Mouse (Mus musculus) retina, postnatal 7 days (tissue): ENCODE measurements at regions not wholly inside any gene's neighbourhood (a gene's known extent, or its start where the extent isn't known, plus 50 kb on each side); places are given as distances from the start of the nearest gene placed in this dataset.

Experiments
- DNase-seq: peaks from one replicate; pipeline ENCODE4 v3.0.0-alpha.2; 2012; ENCODE audit warnings: low read depth, low spot score

GRCm38 (mm10) chr10:21672171-21672570 lies 79.2 kb downstream of the 1700020N01Rik start:
- DNase-seq = no peak

GRCm38 (mm10) chr10:21672666-21673065 lies 79.7 kb downstream of the 1700020N01Rik start:
- DNase-seq = no peak

- DNase-seq = no peak
These were observed 80.9 kb downstream of the 1700020N01Rik start for GRCm38 (mm10) chr10:21673831-21674230.

- DNase-seq = no peak
These were observed 82.8 kb downstream of the 1700020N01Rik start for GRCm38 (mm10) chr10:21675786-21676185.

GRCm38 (mm10) chr10:21677911-21678310 lies 85.0 kb downstream of the 1700020N01Rik start:
- no peak for DNase-seq

GRCm38 (mm10) chr10:21678372-21678771 lies 85.4 kb downstream of the 1700020N01Rik start:
- no peak for DNase-seq

- DNase-seq = no peak
These were observed 86.0 kb downstream of the 1700020N01Rik start for GRCm38 (mm10) chr10:21678811-21679451.

GRCm38 (mm10) chr10:21680789-21681188 lies 87.8 kb downstream of the 1700020N01Rik start:
- DNase-seq = no peak

- no peak for DNase-seq
These were observed 91.5 kb downstream of the 1700020N01Rik start for GRCm38 (mm10) chr10:21684286-21685013.

- DNase-seq = no peak
These were observed 92.3 kb downstream of the 1700020N01Rik start for GRCm38 (mm10) chr10:21685122-21685798.

- DNase-seq = no peak
These were observed 93.1 kb downstream of the 1700020N01Rik start for GRCm38 (mm10) chr10:21686060-21686459.

GRCm38 (mm10) chr10:21687484-21687883 lies 94.5 kb downstream of the 1700020N01Rik start:
- DNase-seq = no peak

GRCm38 (mm10) chr10:21688513-21688912 lies 95.6 kb downstream of the 1700020N01Rik start:
- DNase-seq = no peak

- no peak for DNase-seq
These were observed 96.9 kb downstream of the 1700020N01Rik start for GRCm38 (mm10) chr10:21689847-21690269.

- no peak for DNase-seq
These were observed 102.2 kb downstream of the 1700020N01Rik start for GRCm38 (mm10) chr10:21695185-21695584.

- DNase-seq = no peak
These were observed 103.7 kb downstream of the 1700020N01Rik start for GRCm38 (mm10) chr10:21696671-21697070.

GRCm38 (mm10) chr10:21701580-21701979 lies 108.6 kb downstream of the 1700020N01Rik start:
- no peak for DNase-seq

- DNase-seq = no peak
These were observed 109.2 kb downstream of the 1700020N01Rik start for GRCm38 (mm10) chr10:21702134-21702533.

GRCm38 (mm10) chr10:21711866-21712265 lies 118.9 kb downstream of the 1700020N01Rik start:
- no peak for DNase-seq

- DNase-seq = no peak
These were observed 119.9 kb downstream of the 1700020N01Rik start for GRCm38 (mm10) chr10:21712828-21713227.

- DNase-seq = no peak
These were observed 122.5 kb downstream of the 1700020N01Rik start for GRCm38 (mm10) chr10:21715436-21715835.

GRCm38 (mm10) chr10:21718189-21718588 lies 125.2 kb downstream of the 1700020N01Rik start:
- peak; percentile 19 for DNase-seq
